Mouse (Mus musculus) kidney, postnatal 0 days (tissue): ENCODE data around the gene Wdr6. TPM values are rescaled to one million over a fixed set of nuclear protein-coding genes. Genes with fewer than 3 reads are reported as not detected.

Source experiments
- ATAC-seq: fragments of 200-750 bp; cut with Nextera tagmentation; replicated peaks from 2 replicates; pipeline ENCODE4 v1.8.0; 2017; ENCODE audit warnings: low read depth, moderate number of reproducible peaks, moderate TSS enrichment, moderate library complexity; ENCODE audit not compliant: low FRiP score
- DNase-seq: peaks from one replicate; pipeline ENCODE4 v3.0.0-alpha.2; 2016; ENCODE audit warnings: low spot score
- H3K27ac ChIP-seq: fragments of 300-500 bp; sonication (generic); 2 replicates; pipeline ENCODE4 v1.5.1; 2014; ENCODE audit warnings: mild to moderate bottlenecking
- H3K27me3 ChIP-seq: fragments of 300-500 bp; sonication (generic); 2 replicates; pipeline ENCODE4 v1.6.1; 2014; ENCODE audit warnings: low read length, mixed read lengths; ENCODE audit not compliant: insufficient read depth
- H3K36me3 ChIP-seq: fragments of 300-500 bp; sonication (generic); 2 replicates; pipeline ENCODE4 v1.6.1; 2014; ENCODE audit warnings: low read length, mixed read lengths; ENCODE audit not compliant: insufficient read depth
- H3K4me1 ChIP-seq: fragments of 300-500 bp; sonication (generic); replicated peaks from 2 replicates; pipeline ENCODE4 v1.6.1; 2014; ENCODE audit warnings: antibody characterized with exemption, low read length, mixed read lengths; ENCODE audit not compliant: insufficient read depth
- H3K4me2 ChIP-seq: fragments of 300-500 bp; sonication (generic); 2 replicates; pipeline ENCODE4 v1.6.1; 2014; ENCODE audit warnings: mild to moderate bottlenecking, low read length, moderate library complexity, mixed read lengths
- H3K4me3 ChIP-seq: fragments of 300-500 bp; sonication (generic); replicated peaks from 2 replicates; pipeline ENCODE4 v1.5.1; 2014; ENCODE audit warnings: low read depth, low read length
- H3K9ac ChIP-seq: fragments of 300-500 bp; sonication (generic); 2 replicates; pipeline ENCODE4 v1.6.1; 2014; ENCODE audit warnings: low read depth, low read length
- H3K9me3 ChIP-seq: fragments of 300-500 bp; sonication (generic); replicated peaks from 2 replicates; pipeline ENCODE4 v1.6.1; 2016; ENCODE audit warnings: low read length, inconsistent platforms, mixed read lengths
- CTCF ChIP-seq: IDR thresholded peaks from 2 replicates; pipeline ENCODE4 v1.5.1; 2016; ENCODE audit warnings: antibody characterized with exemption, low read depth, mild to moderate bottlenecking, moderate library complexity
- WGBS: fragments of 180-500 bp; shearing (Covaris S2); extraction: QIAGEN DNeasy Blood & Tissue Kit; methylation state at CpG from one replicate; pipeline ENCODE4 v1.1.7; 2014; 5-methylcytosine and 5-hydroxymethylcytosine counted together
- polyA plus RNA-seq: library from polyadenylated mRNA; unstranded; fragments of >200 nt; fragmentation: Nextera tagmentation; extraction: Ambion mirVana; gene quantifications from 2 replicates; pipeline ENCODE4 v1.2.1, GENCODE M21; 2015

The Wdr6 gene
- polyA plus RNA-seq, 1 experiment from 2014 or later, result 67.6 TPM

DNA sequence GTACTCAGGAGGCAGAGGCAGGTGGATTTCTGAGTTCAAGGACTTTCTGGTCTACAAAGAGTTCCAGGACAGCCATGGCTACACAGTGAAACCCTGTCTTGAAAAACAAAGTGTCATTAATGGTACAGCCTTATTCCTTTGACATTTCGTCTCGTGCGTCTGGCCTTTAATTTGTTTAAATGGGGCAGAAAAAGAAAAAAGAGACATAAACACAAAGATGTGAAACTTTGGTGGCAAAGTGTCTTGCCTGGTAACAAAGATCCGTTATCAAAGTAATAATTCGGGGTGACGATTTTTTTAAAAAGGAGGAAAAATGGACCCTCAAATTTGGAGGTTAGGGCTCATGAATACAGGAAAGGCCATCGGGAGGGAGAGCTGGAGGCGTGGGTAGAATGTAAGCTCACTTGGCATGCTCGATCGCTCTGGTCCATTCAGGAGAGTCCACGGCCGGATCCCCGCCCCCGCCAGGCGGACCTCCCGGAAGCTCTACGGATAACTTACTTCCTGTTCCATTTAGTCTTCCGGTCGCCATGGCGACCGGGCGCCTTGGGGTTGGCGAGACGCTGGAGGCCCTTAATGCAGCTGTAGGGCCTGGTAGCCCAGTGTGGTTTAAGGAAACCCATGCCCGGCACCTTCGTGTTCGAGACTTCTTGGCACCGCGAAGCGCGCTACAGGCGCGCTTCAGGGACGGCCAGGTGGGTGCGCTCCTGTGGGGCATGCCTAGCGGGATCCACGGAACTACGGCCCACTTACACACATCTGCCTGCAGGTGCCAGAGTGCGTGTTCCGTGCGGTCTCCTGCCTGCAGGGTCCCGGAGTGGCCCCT lies 8.9 kb downstream of the Wdr6 start, which contains the start of gene Dalrd3:
TSS of gene Dalrd3 (plus strand) at position 506 of the 826 bp plus-strand sequence.
- DNase-seq (peak; percentile 97), ATAC-seq (peak; percentile 51)
- Histone ChIP-seq H3K4me2 (peak within 1 kb of the TSS; percentile 100), H3K9me3 (no peaks in the 10 kb centered on the region), H3K36me3 (peaks cover 20% of the 10 kb centered on the region), H3K27me3 (no peaks in the 10 kb centered on the region), H3K4me3 (peak within 1 kb of the TSS; percentile 59), H3K9ac (peak within 1 kb of the TSS; percentile 50), H3K27ac (peak within 1 kb of the TSS; percentile 25), H3K4me1 (peaks cover 14% of the 10 kb centered on the region)
- WGBS, result 5% methylated on average over 42 of the region's 42 CpGs
- TF ChIP-seq CTCF, result no peak

DNA sequence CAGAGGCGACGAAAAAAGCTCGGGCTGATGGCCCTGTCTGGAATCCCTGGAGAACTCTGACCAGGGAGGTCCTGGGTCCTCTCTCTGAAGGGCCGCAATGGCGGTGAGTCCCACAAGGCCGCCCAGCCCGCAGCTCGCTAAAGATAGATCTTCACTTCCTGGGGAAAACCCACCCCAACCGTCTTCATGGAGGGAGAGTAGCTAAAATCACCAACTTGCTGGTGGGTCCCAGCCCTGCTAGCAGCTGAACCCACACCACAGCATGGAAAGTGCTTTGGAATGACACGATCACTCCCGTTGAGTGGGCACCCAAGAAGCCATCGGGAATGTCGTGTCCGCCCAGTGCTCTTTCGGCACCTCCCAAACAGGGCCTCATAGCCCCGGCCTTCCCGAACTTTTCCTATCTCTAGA lies 10.0 kb downstream of the Wdr6 start:
- no peak for TF ChIP-seq CTCF
- Histone ChIP-seq H3K4me2 (peak overlapping the region; percentile 100), H3K27ac (no peak overlapping the region), H3K9me3 (no peaks in the 10 kb centered on the region), H3K4me3 (peak overlapping the region; percentile 77; the same call in 1 of the 2 replicates), H3K36me3 (peaks cover 30% of the 10 kb centered on the region), H3K4me1 (peaks cover 14% of the 10 kb centered on the region), H3K27me3 (no peaks in the 10 kb centered on the region), H3K9ac (no peak overlapping the region; the same call in 1 of the 2 replicates)
- 83% methylated on average over 17 of the region's 17 CpGs for WGBS
- DNase-seq (no peak), ATAC-seq (no peak)

DNA sequence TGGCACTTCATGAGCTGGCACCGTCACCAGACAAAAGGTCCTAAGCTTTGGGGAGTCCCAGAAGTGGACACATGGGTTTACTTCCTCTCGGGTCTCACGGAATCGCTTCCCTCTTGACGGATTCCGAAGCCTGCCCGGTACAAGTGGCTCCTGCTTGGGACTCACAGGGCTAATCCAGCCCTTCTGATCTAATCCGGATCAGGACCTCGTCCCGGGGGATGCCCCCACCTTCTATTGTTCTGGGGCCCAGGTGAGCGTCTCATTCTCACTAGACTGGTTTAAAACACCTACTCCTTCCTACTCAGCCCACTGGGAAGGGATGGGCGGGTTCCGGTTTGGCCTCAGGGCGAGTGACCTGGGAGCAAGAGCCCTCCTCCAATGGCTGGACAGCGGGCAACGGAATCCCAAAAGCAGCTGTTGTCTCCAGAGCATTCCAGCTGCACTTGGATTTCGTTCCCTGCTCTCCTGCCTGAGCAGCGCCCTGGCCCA lies 10.6 kb downstream of the Wdr6 start:
- H3K9me3 ChIP-seq, result no peaks in the 10 kb centered on the region
- peaks cover 28% of the 10 kb centered on the region for H3K36me3 ChIP-seq
- ATAC-seq (no peak), DNase-seq (no peak)
- peak overlapping the region; percentile 77 for H3K4me3 ChIP-seq
- peak overlapping the region; percentile 97 for H3K27ac ChIP-seq
- peak overlapping the region; percentile 83 for H3K9ac ChIP-seq
- peak overlapping the region; percentile 100 for H3K4me2 ChIP-seq
- 8% methylated on average over 18 of the region's 18 CpGs for WGBS
- peaks cover 14% of the 10 kb centered on the region for H3K4me1 ChIP-seq
- TF ChIP-seq CTCF, result no peak
- H3K27me3 ChIP-seq, result no peaks in the 10 kb centered on the region

DNA sequence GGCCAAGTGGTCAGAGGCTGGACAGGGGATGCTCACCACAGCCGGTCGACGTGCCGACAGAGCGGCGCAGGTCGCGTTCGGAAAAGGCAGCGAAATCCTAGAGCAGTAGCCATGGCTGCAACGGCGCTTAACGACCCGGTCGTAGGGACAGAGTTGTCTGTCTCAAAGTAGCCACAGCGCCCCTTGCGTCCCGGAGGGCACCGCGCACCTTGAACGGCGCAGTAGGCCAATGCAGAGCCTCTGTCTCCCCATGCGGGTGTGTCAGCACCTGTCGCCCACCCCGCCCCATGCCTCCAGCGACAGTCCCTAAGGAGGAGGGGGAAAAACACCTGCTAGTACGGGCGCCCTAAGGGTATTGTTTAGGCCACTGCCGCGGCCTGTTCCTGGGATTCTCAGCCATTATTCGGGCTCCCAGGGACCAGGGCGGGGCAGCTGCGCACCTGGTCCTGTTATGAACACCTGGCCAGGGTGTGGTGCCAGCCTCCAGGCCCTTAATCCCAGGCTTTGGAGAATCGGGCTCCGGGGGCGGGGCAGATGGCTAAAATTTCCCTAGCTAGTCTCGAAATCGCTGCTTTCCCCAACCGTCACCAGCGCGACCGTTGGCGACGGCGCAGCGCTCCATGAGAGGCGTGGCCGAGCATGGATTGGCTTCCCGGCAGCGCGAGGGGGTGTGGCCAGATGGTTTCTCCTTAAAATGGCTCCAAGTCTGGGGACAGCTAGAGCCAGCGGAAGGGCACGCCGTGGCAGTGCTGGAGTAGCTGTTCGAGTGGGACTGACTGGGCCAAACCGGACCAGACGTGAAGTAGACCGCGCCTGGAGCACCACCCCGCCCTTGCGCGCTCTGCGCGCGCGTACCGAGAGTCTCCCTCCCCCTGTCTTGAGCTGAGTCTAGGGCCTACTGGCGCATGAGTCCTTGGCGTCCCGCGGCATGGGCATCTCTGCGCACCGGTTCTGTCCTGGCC lies 11.4 kb downstream of the Wdr6 start, which contains the start of gene Ndufaf3:
TSS of gene Ndufaf3 (minus strand) at position 620 of the 962 bp plus-strand sequence.
- no peaks in the 10 kb centered on the region for H3K27me3 ChIP-seq
- WGBS, result under 1% methylated on average over 73 of the region's 73 CpGs
- H3K4me2 ChIP-seq, result peak within 1 kb of the TSS; percentile 100
- TF ChIP-seq CTCF, result peak; percentile 87
- no peaks in the 10 kb centered on the region for H3K9me3 ChIP-seq
- peak within 1 kb of the TSS; percentile 83 for H3K9ac ChIP-seq
- H3K36me3 ChIP-seq, result peaks cover 19% of the 10 kb centered on the region
- peak; percentile 98 for DNase-seq
- H3K4me1 ChIP-seq, result peaks cover 14% of the 10 kb centered on the region
- H3K4me3 ChIP-seq, result peak within 1 kb of the TSS; percentile 77
- ATAC-seq, result peak; percentile 81
- H3K27ac ChIP-seq, result peak within 1 kb of the TSS; percentile 97

DNA sequence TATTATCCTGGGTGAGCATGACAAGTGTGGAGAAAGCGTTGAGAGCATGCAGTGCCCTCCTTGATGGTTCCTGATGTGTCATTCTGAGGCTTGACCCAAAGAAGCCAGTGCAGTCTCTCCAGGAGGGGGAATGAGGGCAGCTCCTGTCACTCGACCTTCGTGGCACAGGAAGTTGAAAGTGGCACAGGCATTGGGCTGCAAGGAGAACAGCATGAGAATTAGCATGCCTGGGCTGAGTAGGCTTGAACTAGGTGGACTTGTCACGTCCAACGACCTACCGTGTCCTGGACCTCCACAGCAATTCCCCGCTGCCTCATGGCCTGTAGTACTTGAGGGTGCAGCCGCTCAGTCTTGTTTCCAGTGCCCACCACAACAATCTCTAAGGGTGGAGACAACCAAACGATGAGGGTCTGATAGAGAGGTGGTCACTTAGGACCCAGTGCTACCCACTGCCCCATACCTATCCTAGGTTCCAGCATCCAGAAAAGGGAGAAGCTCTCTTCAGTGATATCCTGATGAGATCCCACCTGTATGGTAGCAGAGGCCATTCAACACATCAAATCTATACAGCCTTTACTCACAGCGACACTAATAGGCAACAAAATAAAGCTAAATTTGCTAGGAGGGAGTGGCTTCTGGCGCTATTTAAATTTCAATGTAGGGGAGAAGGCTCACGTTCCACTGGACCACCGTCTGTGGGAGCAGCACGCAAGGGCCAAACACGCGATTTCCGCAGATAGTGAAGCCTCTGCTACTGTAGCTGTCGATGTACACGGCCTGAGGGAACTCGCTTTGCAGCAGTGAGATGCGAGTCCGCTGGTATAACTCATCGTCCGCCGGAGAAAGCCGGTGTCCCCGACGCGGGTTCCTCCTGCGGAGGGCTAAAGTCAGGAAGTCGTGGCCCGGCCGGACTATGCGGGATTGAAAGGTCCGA lies 12.4 kb downstream of the Wdr6 start:
- no peak for TF ChIP-seq CTCF
- H3K4me1 ChIP-seq, result peaks cover 22% of the 10 kb centered on the region
- ATAC-seq (no peak), DNase-seq (no peak)
- H3K9me3 ChIP-seq, result no peaks in the 10 kb centered on the region
- H3K27ac ChIP-seq, result peak overlapping the region; percentile 97
- 8% methylated on average over 35 of the region's 35 CpGs for WGBS
- peaks cover 14% of the 10 kb centered on the region for H3K36me3 ChIP-seq
- peak overlapping the region; percentile 100 for H3K4me2 ChIP-seq
- H3K27me3 ChIP-seq, result no peaks in the 10 kb centered on the region
- H3K9ac ChIP-seq, result peak overlapping the region; percentile 83
- peak overlapping the region; percentile 77 for H3K4me3 ChIP-seq
